Mouse (Mus musculus) limb, embryonic 11.5 days (tissue): Measurements from ENCODE around the gene Rgmb. TPM values are rescaled to one million over a fixed set of nuclear protein-coding genes. Genes with fewer than 3 reads are reported as not detected.

Experiments
- polyA plus RNA-seq: library from polyadenylated mRNA; unstranded; fragments of >200 nt; fragmentation: Nextera tagmentation; extraction: Ambion mirVana; gene quantifications from 2 replicates; pipeline ENCODE4 v1.2.1, GENCODE M21; 2014

Gene Rgmb
- polyA plus RNA-seq, 1 experiment from 2014 or later, result 19.4 TPM

Other genes with a start within 250 kb of the Rgmb start
- gene Chd1, start 126.1 kb downstream of the Rgmb start, polyA plus RNA-seq, result 49.0 and 51.3 TPM in 2 replicates